Mouse (Mus musculus) left cerebral cortex, adult 18-20 months (tissue): ENCODE data around the gene Arfip1. TPM values are rescaled to one million over a fixed set of nuclear protein-coding genes. Genes with fewer than 3 reads are reported as not detected.
"Not testable (repeated sequence)": the region's sequence is repeated elsewhere in the genome, so short reads cannot be mapped to it uniquely, and the experiment has no call there.

ENCODE experiments used
- DNase-seq, 2 experiments: peaks; one replicate each; pipeline ENCODE4 v3.0.0; 2021 to 2022; ENCODE audit warnings: low spot score in 2 of 2, mixed read lengths in 1 of 2
- total RNA-seq, 2 experiments: library from RNA; stranded (reverse); gene quantifications; 2 replicates each; pipeline ENCODE4 v1.2.3; 2021

Arfip1 gene
- total RNA-seq, 2 experiments from 2014 or later, result 18.2 to 20.1 TPM

DNA sequence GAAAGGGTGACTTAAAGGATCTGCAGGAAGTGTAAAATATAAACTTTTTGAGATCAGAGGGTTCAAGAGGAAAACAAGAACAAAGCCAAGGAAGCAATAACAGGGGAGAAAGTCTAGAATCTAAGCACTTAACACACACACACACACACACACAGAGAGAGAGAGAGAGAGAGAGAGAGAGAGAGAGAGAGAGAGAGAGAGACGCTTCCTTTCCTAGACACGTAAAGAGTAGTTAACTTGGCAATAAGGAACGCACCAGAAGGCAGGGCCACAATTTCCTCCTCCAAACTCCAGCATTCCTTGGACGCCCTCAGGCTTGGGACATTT, 766 bp downstream of the Arfip1 start:
- no peak for DNase-seq

DNA sequence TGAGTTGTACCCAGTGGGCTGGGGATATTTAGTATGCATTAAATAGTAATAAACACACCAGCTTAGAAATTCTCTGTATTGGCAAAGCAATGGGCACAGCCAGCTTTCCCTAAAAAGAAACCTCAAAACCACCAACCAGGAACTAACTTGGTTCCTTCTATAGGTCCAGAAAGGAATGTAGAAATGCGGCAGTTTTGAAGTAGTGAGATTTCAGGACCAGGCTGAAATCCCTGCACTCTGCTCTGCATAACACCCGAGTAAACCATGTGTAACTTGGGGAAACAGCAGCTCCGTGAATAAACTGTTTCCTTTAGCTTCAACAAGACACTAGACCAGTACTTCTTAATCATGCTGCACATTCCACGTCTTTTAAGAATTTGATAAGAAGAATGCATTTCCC, 1.7 kb downstream of the Arfip1 start:
- DNase-seq, result no peak

- no peak for DNase-seq
These were observed 11.9 kb downstream of the Arfip1 start for GRCm38 (mm10) chr3:84570501-84570900.

DNA sequence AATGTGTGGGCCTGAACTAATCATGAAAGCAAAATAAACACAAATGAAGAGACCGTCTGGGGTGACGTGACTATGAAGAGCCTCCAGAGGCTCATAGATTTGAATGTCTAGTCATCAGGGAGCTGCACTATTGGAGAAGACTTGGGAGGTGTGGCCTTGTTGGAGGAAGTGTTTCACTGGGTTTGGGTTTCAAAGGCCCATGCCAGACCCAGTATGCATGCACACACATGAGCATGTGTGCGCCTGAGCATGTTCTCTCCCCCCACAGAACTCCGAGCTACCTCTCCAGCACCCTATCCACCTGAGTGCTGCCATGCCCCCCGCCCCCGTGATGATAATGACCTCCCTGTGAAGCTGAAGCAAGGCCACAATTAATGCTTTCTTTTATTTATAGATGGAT, 12.8 kb downstream of the Arfip1 start:
- DNase-seq, result no peak

DNA sequence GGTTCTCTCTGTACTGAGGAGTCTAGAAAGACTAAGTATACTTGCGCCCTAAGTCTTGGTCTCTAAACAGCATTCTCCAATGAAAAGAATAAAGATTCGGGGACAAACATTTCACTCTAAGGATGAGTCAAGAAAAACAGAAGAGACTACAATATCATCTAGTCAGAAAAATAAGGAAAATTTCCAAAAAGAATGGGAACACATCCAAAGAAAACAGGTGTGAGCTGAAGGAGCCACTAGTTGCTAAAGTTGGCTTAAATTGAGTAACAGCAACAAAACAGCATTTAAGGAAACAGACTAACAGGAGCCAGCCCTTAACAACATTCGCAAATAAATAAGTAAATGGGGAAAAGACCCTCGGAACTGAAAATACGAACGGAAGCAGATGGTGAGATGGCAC, 13.9 kb downstream of the Arfip1 start:
- no peak for DNase-seq

DNA sequence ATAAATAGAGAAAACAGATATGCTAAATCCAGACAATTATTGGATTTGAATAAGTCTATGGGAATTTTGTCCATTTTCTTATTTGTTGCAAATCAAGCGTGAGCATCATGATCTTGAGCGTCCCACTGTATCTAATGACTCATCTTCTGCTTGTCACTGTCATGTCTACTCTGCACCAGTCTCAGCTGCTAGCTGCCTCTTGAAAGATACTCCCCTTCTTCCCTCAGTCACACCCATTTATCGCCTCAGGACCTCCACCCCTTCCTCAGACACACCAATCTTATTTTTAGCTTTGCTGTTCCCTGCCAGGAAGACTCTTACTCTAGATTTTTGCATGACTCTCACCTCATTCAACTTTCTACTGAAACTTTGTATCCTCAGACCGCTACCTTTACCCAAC, 19.0 kb downstream of the Arfip1 start:
- no peak for DNase-seq

DNA sequence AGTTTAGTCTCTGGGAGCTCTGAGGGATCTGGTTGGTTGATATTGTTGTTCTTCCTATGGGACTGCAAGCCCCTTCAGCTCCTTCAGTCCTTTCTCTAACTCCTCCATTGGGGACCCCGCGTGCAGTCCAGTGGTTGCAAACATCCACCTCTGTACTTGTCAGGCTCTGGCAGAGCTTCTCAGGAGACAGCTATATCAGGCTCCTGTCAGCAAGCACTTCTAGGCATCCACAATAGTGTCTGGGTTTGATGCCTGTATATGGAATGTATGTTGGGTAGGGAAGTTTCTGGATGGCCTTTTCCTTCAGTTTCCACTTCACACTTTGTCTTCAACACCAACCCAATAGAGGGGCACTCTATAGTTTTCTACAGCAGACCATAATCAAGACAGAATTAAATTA, 19.5 kb downstream of the Arfip1 start:
- not testable (repeated sequence) for DNase-seq

GRCm38 (mm10) chr3:84558301-84558700, 24.1 kb downstream of the Arfip1 start:
- no peak for DNase-seq

- DNase-seq, result no peak
These were observed 26.6 kb downstream of the Arfip1 start for GRCm38 (mm10) chr3:84555780-84556179.

DNA sequence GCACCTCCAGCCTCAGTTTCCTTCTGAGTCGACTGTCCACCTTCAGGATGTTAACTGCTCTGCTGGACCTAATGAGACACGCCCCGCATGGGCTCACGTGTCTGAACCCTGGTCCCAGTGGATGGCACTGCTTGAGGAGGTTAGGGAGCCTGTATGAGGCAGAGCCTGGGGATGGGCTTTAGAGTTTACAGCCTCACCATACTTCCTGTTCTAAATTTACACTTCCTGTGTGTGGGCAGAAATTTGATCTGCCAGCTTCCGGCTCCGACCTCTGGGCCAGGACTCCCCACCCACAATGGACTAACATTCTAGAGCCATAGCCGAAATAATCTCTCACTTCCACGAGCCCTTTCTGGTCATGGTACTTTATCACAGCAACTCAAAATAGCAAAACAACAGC, 35.2 kb downstream of the Arfip1 start:
- no peak for DNase-seq

DNA sequence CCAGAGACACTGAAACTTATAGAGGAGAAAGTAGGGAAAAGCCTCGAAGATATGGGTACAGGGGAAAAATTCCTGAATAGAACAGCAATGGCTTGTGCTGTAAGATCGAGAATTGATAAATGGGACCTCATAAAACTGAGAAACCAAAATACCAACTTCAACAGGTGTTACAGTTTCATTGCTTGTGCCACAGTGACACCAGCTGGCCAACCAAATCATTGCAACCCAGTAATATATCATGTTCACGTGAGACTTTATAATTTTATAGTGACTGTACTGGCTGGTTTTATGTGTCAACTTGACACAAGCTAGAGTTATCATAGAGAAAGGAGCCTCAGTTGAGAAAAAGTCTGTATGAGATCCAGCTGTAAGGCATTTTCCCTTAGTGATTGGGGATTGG, 40.0 kb downstream of the Arfip1 start:
- peak; percentile 47 to 72 for DNase-seq

GRCm38 (mm10) chr3:84541881-84542280, 40.5 kb downstream of the Arfip1 start:
- no peak for DNase-seq

DNA sequence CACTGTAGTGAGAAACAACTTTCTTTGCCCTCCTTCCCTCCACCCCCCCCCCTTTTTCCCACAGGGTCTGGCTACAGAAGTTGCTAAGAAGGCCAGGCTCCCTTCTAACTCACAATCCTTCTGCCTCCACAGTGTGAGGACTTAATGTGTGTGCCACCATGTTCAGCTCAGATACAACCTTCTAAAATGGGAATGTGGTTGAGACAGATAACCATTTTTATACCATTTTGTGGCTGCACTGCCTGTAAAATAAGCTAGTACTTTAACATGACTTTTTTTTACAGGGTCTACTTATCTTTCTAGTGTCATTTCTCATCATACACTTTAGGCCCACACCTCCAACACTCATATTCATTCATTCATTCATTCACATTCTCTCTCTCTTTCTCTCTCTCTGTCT, 41.8 kb downstream of the Arfip1 start:
- no peak for DNase-seq

- DNase-seq, result no peak
These were observed 45.4 kb downstream of the Arfip1 start for GRCm38 (mm10) chr3:84536987-84537386.

DNA sequence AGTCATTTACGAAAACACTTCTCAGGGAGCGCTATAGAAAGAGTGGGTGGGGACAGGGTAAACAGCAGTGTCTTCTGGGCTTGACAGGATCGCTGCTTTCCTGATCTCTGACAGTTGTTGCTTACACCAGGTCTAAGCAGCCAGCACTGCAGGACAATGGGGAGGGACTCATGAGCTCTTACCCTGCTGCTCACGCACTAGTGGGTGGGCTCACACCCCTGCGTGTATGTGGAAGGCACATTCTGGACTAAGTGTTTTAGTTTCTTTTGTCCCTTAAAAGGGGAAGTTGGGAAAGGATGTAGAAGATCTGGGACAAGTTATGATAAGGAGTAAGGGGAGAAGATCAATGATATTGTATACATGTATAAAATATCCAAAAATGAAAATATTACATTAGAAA, 49.2 kb downstream of the Arfip1 start:
- no peak for DNase-seq

DNA sequence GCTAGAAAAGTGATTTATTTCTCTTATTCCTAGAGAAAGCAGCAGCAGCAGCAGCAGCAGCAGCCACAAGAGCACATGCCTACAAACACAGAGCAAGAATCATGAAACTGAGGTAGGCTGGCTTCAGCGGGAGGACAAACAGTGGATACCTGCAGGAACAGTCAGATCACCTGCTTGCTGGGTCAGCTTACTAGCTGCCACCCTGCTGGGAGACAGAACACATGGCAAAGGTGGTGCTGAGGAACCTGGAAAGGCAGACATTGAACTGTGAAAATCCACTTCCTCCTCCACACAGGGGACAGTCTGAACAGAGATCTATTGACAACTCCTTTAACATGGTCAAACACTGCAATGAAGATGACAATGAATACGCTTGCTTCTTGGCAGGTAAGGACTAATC, 53.4 kb downstream of the Arfip1 start:
- no peak for DNase-seq

- DNase-seq, result no peak
These were observed 57.5 kb downstream of the Arfip1 start for GRCm38 (mm10) chr3:84524952-84525351.

GRCm38 (mm10) chr3:84516163-84516562, 66.3 kb downstream of the Arfip1 start:
- no peak for DNase-seq

DNA sequence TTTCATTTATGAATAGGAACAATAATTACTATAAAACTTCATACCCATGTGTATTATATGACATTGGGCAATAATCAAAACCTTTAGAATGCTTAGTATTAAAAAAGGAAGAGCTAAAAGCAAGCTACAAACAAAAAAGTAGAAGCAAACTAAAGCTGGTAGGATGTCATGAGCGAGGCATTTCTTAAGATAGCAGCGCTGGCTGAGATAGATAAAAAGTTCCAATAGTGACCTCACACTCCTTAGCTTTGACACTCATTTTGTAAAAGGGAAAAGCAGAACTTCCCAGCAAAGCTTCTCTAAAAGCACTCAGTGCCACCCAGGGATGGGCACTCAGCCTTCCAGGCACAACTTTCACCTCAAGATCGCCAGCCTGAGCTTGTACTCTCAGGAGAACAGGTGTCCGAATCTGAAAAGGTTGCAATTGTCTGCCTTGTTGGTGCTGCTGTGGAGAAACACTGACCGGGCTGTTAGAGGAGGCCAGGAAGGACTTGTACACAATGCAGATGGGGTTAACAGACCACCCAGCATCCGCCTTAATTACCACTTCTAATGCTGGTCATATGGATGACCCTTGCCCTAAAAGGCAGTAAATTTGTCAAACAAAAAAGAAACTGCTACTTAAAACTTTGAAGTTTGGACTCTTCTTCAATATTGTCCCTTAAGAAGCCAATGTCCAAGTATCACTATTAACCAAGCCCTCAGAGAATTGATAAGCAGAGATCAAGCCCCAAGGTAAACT, 69.5 kb downstream of the Arfip1 start:
- no peak for DNase-seq

DNA sequence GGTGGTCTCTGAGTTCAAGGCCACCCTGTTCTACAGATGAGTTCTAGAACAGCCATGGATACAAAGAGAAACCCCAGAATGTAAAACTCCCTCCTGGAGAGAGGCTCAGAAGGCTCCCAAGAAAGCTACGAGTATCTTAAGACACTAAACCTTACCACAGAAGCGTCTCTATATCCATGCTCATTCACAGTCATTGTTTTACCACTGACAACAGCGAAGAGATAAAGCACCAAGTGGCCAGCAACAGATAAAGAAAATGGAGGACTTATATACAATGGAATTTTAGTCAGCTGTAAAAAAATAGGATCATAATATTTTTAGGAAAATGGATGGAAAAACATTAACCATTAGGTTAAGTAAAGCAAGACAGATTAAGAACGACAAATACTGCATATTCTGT, 77.2 kb downstream of the Arfip1 start:
- no peak for DNase-seq

DNA sequence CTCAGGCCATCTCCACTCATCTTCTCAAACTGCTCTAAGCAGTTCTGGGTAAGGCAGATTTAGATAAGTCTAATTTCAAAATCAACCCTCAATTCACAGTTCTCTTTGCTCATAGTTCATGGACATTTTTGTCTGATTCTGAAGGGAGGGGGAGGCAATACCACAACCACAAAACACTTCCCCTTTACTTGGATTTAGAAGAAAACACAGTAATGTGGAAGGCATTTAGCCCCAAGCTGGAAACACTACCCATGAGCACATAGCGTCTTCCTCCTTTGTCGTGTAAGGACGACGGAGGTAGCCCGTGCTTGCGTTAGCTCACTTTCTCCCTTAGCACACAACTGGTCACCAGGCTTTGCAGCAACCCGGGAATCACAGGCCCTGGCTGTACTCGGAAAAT, 78.1 kb downstream of the Arfip1 start:
- no peak for DNase-seq

- DNase-seq, result no peak
These were observed 80.3 kb downstream of the Arfip1 start for GRCm38 (mm10) chr3:84502101-84502500.

DNA sequence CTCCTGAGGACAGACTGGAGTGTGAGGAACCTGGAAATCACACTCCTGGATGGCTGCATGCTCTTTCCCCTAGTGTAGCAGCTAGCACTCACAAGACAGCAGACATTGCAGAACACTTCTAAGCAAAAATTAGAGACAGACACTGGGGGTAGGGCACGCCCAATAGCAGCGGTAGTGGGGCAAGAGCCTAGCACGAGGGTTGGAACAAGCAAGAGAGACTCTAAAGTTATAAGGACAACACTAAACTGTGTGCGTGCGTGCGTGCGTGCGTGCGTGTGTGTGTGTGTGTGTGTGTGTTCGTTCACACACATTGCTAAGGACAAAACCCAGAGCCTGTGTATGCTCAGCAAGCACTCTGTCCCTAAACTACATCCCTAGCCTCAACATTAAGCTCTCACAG, 81.9 kb downstream of the Arfip1 start:
- DNase-seq, result no peak

DNA sequence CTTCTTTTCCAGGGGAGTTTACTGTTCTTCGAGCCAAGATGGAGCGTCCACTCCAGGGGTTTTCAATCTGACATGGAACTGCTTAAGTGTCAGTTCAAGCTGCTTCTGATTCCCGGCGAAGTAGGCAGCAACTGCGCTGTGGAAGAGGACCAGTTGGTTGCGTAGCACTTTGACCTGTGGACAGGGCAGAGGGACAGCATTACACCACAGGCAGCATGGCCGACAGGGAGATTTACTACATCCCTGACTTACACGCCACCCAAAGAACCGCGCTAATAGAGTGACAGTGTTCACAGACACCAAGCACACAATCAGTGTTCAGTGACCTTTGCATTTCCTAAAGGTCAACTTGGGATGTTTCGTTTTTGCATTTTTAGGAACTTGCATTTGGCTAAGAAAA, 84.7 kb downstream of the Arfip1 start:
- no peak for DNase-seq
